Mouse (Mus musculus) midbrain, embryonic 14.5 days (tissue): ENCODE data around the gene Olfr971. TPM values are rescaled to one million over a fixed set of nuclear protein-coding genes. Genes with fewer than 3 reads are reported as not detected.
"Not testable (repeated sequence)": the region's sequence is repeated elsewhere in the genome, so short reads cannot be mapped to it uniquely, and the experiment has no call there.

Experiments
- ATAC-seq: fragments of 200-750 bp; cut with Nextera tagmentation; 2 replicates; pipeline ENCODE4 v1.8.0; 2017; ENCODE audit warnings: moderate number of reproducible peaks, moderate library complexity; ENCODE audit not compliant: low FRiP score, low TSS enrichment
- DNase-seq: peaks from one replicate; pipeline ENCODE4 v3.0.0-alpha.2; 2015
- H3K27ac ChIP-seq: fragments of 300-500 bp; sonication (generic); replicated peaks from 2 replicates; pipeline ENCODE4 v1.5.1; 2014; ENCODE audit warnings: mild to moderate bottlenecking, low read depth, low read length, moderate library complexity
- H3K27me3 ChIP-seq: fragments of 300-500 bp; sonication (generic); 2 replicates; pipeline ENCODE4 v1.6.1; 2014; ENCODE audit warnings: low read length, control low read depth, mixed read lengths; ENCODE audit not compliant: control insufficient read depth, insufficient read depth
- H3K36me3 ChIP-seq: fragments of 300-500 bp; sonication (generic); 2 replicates; pipeline ENCODE4 v1.6.1; 2014; ENCODE audit warnings: low read length, control low read depth; ENCODE audit not compliant: control insufficient read depth, insufficient read depth
- H3K4me1 ChIP-seq: fragments of 300-500 bp; sonication (generic); 2 replicates; pipeline ENCODE4 v1.6.1; 2014; ENCODE audit warnings: mild to moderate bottlenecking, antibody characterized with exemption, low read length, control low read depth; ENCODE audit not compliant: control insufficient read depth, insufficient read depth
- H3K4me2 ChIP-seq: fragments of 300-500 bp; sonication (generic); 2 replicates; pipeline ENCODE4 v1.6.1; 2014; ENCODE audit warnings: mild to moderate bottlenecking, low read length, moderate library complexity
- H3K4me3 ChIP-seq: fragments of 300-500 bp; sonication (generic); replicated peaks from 2 replicates; pipeline ENCODE4 v1.5.1; 2014; ENCODE audit warnings: low read depth, low read length
- H3K9ac ChIP-seq: fragments of 300-500 bp; sonication (generic); replicated peaks from 2 replicates; pipeline ENCODE4 v1.6.1; 2014; ENCODE audit warnings: mild to moderate bottlenecking, low read length, moderate library complexity
- H3K9me3 ChIP-seq: fragments of 300-500 bp; sonication (generic); 2 replicates; pipeline ENCODE4 v1.6.1; 2016; ENCODE audit warnings: low read length, control low read depth, mixed read lengths; ENCODE audit not compliant: control insufficient read depth
- WGBS: fragments of 180-500 bp; shearing (Covaris S2); extraction: QIAGEN DNeasy Blood & Tissue Kit; methylation state at CpG from one replicate; pipeline ENCODE4 v1.1.7; 2014; 5-methylcytosine and 5-hydroxymethylcytosine counted together
- polyA plus RNA-seq: library from polyadenylated mRNA; unstranded; fragments of >200 nt; fragmentation: Nextera tagmentation; extraction: Ambion mirVana; gene quantifications from 2 replicates; pipeline ENCODE4 v1.2.1, GENCODE M21; 2014

The Olfr971 gene
- not detected in 2 replicates for polyA plus RNA-seq

- not testable (repeated sequence) for H3K9ac ChIP-seq, H3K36me3 ChIP-seq, DNase-seq, H3K4me2 ChIP-seq, H3K9me3 ChIP-seq, ATAC-seq, H3K27ac ChIP-seq, H3K4me1 ChIP-seq, H3K27me3 ChIP-seq, H3K4me3 ChIP-seq
- 100% methylated on average over 1 of the region's 2 CpGs for WGBS
Measured at GRCm38 (mm10) chr9:39836576-39836975, at the start of gene Olfr971. Gene Olfr971 (plus strand): TSS chr9:39836876.

DNA sequence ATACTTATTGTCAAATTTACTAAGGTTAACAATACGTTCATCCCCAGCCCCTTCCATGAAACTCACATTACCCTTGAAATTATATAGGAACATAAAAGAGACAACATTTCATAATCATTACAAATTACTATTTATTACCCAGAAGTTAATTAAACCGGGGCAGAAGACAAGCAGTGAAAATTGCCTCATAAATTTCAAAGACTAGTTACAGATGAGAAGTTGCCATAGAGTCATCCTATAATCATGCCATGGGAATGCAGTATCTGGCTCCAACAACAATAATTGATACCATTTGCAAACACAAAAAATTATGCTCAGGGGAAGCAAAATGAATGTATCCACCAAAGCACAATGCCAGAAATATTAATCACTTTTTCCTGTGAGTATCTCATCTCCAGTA lies 46.1 kb upstream of the Olfr971 start, which contains the start of gene Olfr969:
Gene Olfr969, plus strand, starts transcription at position 388 of the 400 bp plus-strand sequence.
- WGBS, result 71% methylated on average over 2 of the region's 2 CpGs
- no peaks in the 10 kb centered on the region for H3K9me3 ChIP-seq
- ATAC-seq, result no peak

DNA sequence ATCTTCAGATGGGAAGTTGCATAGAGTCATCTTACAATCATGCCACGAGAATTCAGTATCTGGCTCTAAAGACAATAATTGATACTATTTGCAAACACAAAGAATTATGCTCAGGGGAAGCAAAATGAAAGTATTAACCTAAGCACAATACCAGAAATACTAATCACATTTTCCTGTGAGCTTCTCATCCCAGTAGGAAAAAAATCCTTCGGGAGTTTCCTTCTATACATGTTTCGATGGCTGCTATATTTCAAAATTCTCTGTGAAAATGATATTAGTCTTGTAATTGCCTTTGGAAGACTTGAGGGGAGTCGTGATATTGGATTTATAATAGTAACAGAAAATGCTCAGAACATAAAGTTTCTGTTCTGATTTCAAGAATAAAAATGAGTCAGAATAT lies 28.1 kb upstream of the Olfr971 start, which contains the start of gene Olfr970:
Gene Olfr970, plus strand, starts transcription at position 301 of the 400 bp plus-strand sequence.
- Histone ChIP-seq H3K4me1 (no peaks in the 10 kb centered on the region), H3K9ac (no peak within 1 kb of the TSS), H3K36me3 (no peaks in the 10 kb centered on the region), H3K4me2 (no peak within 1 kb of the TSS), H3K4me3 (no peak within 1 kb of the TSS), H3K27me3 (no peaks in the 10 kb centered on the region), H3K9me3 (no peaks in the 10 kb centered on the region), H3K27ac (no peak within 1 kb of the TSS)
- WGBS, result 77% methylated on average over 4 of the region's 4 CpGs
- DNase-seq (no peak), ATAC-seq (no peak)

More for the DNA sequence above, 46.1 kb upstream of the Olfr971 start, which contains the start of gene Olfr969:
- Histone ChIP-seq H3K36me3 (no peaks in the 10 kb centered on the region), H3K4me3 (no peak within 1 kb of the TSS), H3K4me1 (no peaks in the 10 kb centered on the region), H3K27me3 (no peaks in the 10 kb centered on the region), H3K27ac (no peak within 1 kb of the TSS), H3K9ac (no peak within 1 kb of the TSS), H3K4me2 (no peak within 1 kb of the TSS)
- no peak for DNase-seq

- no peak within 1 kb of the TSS for H3K27ac ChIP-seq
- ATAC-seq (no peak), DNase-seq (no peak)
- WGBS, result 64% methylated on average over 2 of the region's 2 CpGs
- H3K4me3 ChIP-seq, result no peak within 1 kb of the TSS
- H3K9me3 ChIP-seq, result no peaks in the 10 kb centered on the region
- no peak within 1 kb of the TSS for H3K4me2 ChIP-seq
- H3K4me1 ChIP-seq, result no peaks in the 10 kb centered on the region
- H3K9ac ChIP-seq, result no peak within 1 kb of the TSS
- H3K27me3 ChIP-seq, result no peaks in the 10 kb centered on the region
- no peaks in the 10 kb centered on the region for H3K36me3 ChIP-seq
Measured at GRCm38 (mm10) chr9:39866122-39866521, 29.4 kb downstream of the Olfr971 start, which contains the start of gene Olfr972. Gene Olfr972 (plus strand): TSS chr9:39866422.

GRCm38 (mm10) chr9:39871986-39872385 lies 35.3 kb downstream of the Olfr971 start:
- H3K4me3 ChIP-seq, DNase-seq, ATAC-seq, H3K4me2 ChIP-seq, H3K36me3 ChIP-seq, H3K9me3 ChIP-seq, H3K9ac ChIP-seq, H3K4me1 ChIP-seq, H3K27ac ChIP-seq, H3K27me3 ChIP-seq: not testable (repeated sequence)
- 91% methylated on average over 1 of the region's 1 CpGs for WGBS

DNA sequence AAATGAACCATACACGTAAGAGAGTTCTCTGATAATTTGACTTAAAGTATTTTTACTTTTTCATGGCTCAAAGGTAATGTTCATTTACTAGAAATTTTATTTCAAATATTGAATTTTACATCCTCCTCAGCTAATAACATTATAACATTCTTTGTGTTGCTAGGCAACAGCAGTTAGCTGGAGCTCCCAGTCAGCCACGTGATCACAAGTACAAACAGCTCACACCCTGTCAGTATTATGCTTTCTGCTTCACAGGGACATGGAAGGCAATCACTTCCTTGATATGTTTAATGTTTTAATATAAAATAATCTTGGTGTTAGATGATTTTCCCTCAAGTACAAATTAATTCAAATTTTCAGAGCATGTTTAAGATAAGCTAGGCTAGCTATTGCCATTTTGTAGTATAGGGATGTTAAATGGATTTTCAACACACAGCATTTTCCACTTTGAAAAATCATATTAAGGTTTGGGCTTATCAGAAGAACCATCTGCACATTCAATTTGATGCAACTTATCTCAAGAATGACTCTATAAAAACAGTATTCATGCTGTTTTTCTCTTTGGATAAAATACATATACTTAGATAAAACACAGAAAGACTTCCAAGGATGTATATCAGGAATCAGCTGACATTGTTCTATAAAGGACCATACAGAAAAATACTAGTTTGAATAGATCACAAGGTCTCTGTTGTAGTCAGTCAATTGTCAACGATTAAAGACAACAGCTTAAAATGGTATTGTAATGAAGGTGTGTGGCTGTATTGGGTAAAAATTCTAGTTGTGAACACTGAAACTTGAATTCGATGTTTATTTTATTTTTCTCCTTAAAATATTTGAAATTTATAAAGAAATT lies 41.1 kb downstream of the Olfr971 start:
- H3K9me3 ChIP-seq, H3K4me1 ChIP-seq, H3K27ac ChIP-seq, H3K9ac ChIP-seq, H3K36me3 ChIP-seq, DNase-seq, H3K27me3 ChIP-seq, H3K4me2 ChIP-seq, H3K4me3 ChIP-seq: not testable (repeated sequence)
- no CpG with 5 or more reads among the region's 4 CpGs for WGBS
- ATAC-seq, result peak; percentile 84

Other genes with a start within 250 kb of the Olfr971 start
- 127 and 131 TPM in 2 replicates for gene AW551984, start 232.5 kb upstream of the Olfr971 start, polyA plus RNA-seq
- not detected in 2 replicates for gene Olfr148, start 226.2 kb upstream of the Olfr971 start, polyA plus RNA-seq
- not detected in 2 replicates for gene Olfr960, start 215.5 kb upstream of the Olfr971 start, polyA plus RNA-seq
- not detected in 2 replicates for gene Olfr961, start 191.8 kb upstream of the Olfr971 start, polyA plus RNA-seq
- not detected in 2 replicates for gene Olfr963, start 169.7 kb upstream of the Olfr971 start, polyA plus RNA-seq
- gene Olfr149, start 129.8 kb upstream of the Olfr971 start, polyA plus RNA-seq, result 0.12 TPM in 1 of 2 replicates, not detected in the other
- not detected in 2 replicates for gene Olfr965, start 125.5 kb upstream of the Olfr971 start, polyA plus RNA-seq
- not detected in 2 replicates for gene Olfr150, start 105.9 kb upstream of the Olfr971 start, polyA plus RNA-seq
- not detected in 2 replicates for gene Olfr967, start 90.6 kb upstream of the Olfr971 start, polyA plus RNA-seq
- not detected in 2 replicates for gene Olfr968, start 53.6 kb upstream of the Olfr971 start, polyA plus RNA-seq
- not detected in 2 replicates for gene Olfr969, start 45.9 kb upstream of the Olfr971 start, polyA plus RNA-seq
- not detected in 2 replicates for gene Olfr970, start 28.0 kb upstream of the Olfr971 start, polyA plus RNA-seq
- not detected in 2 replicates for gene Olfr972, start 29.5 kb downstream of the Olfr971 start, polyA plus RNA-seq
- not detected in 2 replicates for gene Olfr229, start 70.5 kb downstream of the Olfr971 start, polyA plus RNA-seq
- not detected in 2 replicates for gene Olfr974, start 100.6 kb downstream of the Olfr971 start, polyA plus RNA-seq
- gene Olfr975, start 115.2 kb downstream of the Olfr971 start, polyA plus RNA-seq, result not detected in 2 replicates
- not detected in 2 replicates for gene Olfr976, start 124.3 kb downstream of the Olfr971 start, polyA plus RNA-seq
- gene Olfr978, start 155.2 kb downstream of the Olfr971 start, polyA plus RNA-seq, result not detected in 2 replicates
- not detected in 2 replicates for gene Olfr979, start 166.6 kb downstream of the Olfr971 start, polyA plus RNA-seq
- not detected in 2 replicates for gene Olfr980, start 172.7 kb downstream of the Olfr971 start, polyA plus RNA-seq
- gene Olfr981, start 184.6 kb downstream of the Olfr971 start, polyA plus RNA-seq, result not detected in 2 replicates
- not detected in 2 replicates for gene Olfr982, start 237.0 kb downstream of the Olfr971 start, polyA plus RNA-seq